Mouse (Mus musculus) heart, embryonic 11.5 days (tissue): ENCODE measurements around the gene Pcca. TPM values are rescaled to one million over a fixed set of nuclear protein-coding genes. Genes with fewer than 3 reads are reported as not detected.
"Not testable (repeated sequence)": the region's sequence is repeated elsewhere in the genome, so short reads cannot be mapped to it uniquely, and the experiment has no call there.

Experiments used
- ATAC-seq: fragments of 200-750 bp; cut with Nextera tagmentation; replicated peaks from 2 replicates; pipeline ENCODE4 v1.8.0; 2017; ENCODE audit warnings: moderate library complexity; ENCODE audit not compliant: insufficient number of reproducible peaks, low FRiP score, low TSS enrichment
- H3K27ac ChIP-seq: fragments of 300-500 bp; sonication (generic); 2 replicates; pipeline ENCODE4 v1.5.1; 2014; ENCODE audit warnings: mild to moderate bottlenecking, low read depth, low read length
- H3K27me3 ChIP-seq: fragments of 300-500 bp; sonication (generic); 2 replicates; pipeline ENCODE4 v1.6.1; 2014; ENCODE audit warnings: mild to moderate bottlenecking, low read length, mixed read lengths; ENCODE audit not compliant: control insufficient read depth, insufficient read depth
- H3K36me3 ChIP-seq: fragments of 300-500 bp; sonication (generic); 2 replicates; pipeline ENCODE4 v1.6.1; 2014; ENCODE audit warnings: mild to moderate bottlenecking, low read length, moderate library complexity, mixed read lengths; ENCODE audit not compliant: control insufficient read depth, insufficient read depth
- H3K4me1 ChIP-seq: fragments of 300-500 bp; sonication (generic); 2 replicates; pipeline ENCODE4 v1.6.1; 2014; ENCODE audit warnings: low read length; ENCODE audit not compliant: control insufficient read depth, insufficient read depth
- H3K4me2 ChIP-seq: fragments of 300-500 bp; sonication (generic); 2 replicates; pipeline ENCODE4 v1.6.1; 2014; ENCODE audit warnings: mild to moderate bottlenecking, moderate library complexity
- H3K4me3 ChIP-seq: fragments of 300-500 bp; sonication (generic); 2 replicates; pipeline ENCODE4 v1.5.1; 2014; ENCODE audit warnings: low read depth, low read length
- H3K9ac ChIP-seq: fragments of 300-500 bp; sonication (generic); 2 replicates; pipeline ENCODE4 v1.6.1; 2014; ENCODE audit warnings: mild to moderate bottlenecking, low read depth, low read length, moderate library complexity
- H3K9me3 ChIP-seq: fragments of 300-500 bp; sonication (generic); replicated peaks from 2 replicates; pipeline ENCODE4 v1.6.1; 2016; ENCODE audit warnings: low read length; ENCODE audit not compliant: control insufficient read depth
- WGBS: fragments of 180-500 bp; shearing (Covaris S2); extraction: QIAGEN DNeasy Blood & Tissue Kit; methylation state at CpG from one replicate; pipeline ENCODE4 v1.1.7; 2014; ENCODE audit not compliant: insufficient replicate concordance; 5-methylcytosine and 5-hydroxymethylcytosine counted together
- polyA plus RNA-seq: library from polyadenylated mRNA; unstranded; fragments of >200 nt; fragmentation: Nextera tagmentation; extraction: Ambion mirVana; gene quantifications from 2 replicates; pipeline ENCODE4 v1.2.1, GENCODE M21; 2014

Pcca gene
- polyA plus RNA-seq, 1 experiment from 2014 or later: 24.9 TPM

DNA sequence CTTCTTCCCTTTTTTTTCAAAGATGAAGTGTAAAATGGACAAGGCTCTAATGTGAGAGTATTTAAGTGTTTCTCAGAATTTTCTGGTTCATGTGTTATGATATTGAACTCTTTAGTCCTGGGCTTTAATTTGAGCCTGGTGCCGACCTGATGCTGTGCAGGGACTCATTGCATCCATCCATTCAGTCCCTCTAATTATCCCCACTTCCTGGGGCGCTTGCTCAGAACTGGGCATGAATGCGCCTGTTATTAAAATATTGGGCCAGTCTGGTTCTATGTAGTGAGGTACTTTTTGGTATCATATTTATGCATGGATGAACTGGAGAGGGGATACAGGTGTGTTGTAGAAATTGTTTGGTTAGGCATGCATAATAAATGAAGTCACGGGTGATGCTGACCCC is 47.9 kb downstream of the Pcca start:
- Histone ChIP-seq H3K27me3 (no peaks in the 10 kb centered on the region), H3K36me3 (0 out of 2 replicates have a peak, but pooled peaks cover 3% of the 10 kb centered on the region), H3K4me1 (peaks cover 3% of the 10 kb centered on the region; the same call in 1 of the 2 replicates), H3K9ac (no peak overlapping the region), H3K27ac (no peak overlapping the region), H3K9me3 (no peaks in the 10 kb centered on the region), H3K4me3 (no peak overlapping the region), H3K4me2 (no peak overlapping the region)
- ATAC-seq: no peak
- WGBS: 88% methylated on average over 4 of the region's 4 CpGs

DNA sequence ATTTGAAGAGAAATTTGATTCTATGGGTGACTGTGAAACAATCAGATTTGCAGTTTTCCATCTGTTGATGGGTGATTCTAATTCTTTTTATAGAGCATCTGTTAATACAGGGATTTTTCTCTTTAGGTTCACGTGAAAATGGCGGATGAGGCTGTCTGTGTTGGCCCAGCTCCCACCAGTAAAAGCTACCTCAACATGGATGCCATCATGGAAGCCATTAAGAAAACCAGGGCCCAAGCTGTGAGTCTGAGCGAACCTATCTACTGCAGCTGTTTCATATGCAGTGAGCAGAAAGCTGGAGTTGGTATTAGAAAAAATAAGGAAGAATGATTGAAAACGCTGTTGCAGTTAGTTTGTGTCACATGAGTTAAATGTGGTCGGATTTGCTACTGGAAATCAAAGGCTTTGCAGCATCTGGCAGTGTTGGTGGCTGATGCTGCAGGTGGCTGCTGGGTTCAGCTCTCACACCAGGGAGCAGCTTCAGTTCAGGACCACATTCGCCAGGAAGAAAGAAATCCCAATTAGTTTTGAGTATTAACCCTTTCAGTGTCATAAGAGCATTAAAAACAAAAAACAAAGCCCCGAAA is 48.5 kb downstream of the Pcca start:
- no peaks in the 10 kb centered on the region for H3K27me3 ChIP-seq
- no peak overlapping the region for H3K4me2 ChIP-seq
- 0 out of 2 replicates have a peak, but pooled peaks cover 2% of the 10 kb centered on the region for H3K36me3 ChIP-seq
- no peak overlapping the region for H3K27ac ChIP-seq
- H3K9ac ChIP-seq: no peak overlapping the region
- H3K9me3 ChIP-seq: no peaks in the 10 kb centered on the region
- H3K4me1 ChIP-seq: peaks cover 3% of the 10 kb centered on the region; the same call in 1 of the 2 replicates
- ATAC-seq: no peak
- H3K4me3 ChIP-seq: no peak overlapping the region
- WGBS: 73% methylated on average over 7 of the region's 7 CpGs

- 92% methylated on average over 2 of the region's 2 CpGs for WGBS
- ATAC-seq: not testable (repeated sequence)
Observed at GRCm38 (mm10) chr14:122584087-122584486, 50.0 kb downstream of the Pcca start.

DNA sequence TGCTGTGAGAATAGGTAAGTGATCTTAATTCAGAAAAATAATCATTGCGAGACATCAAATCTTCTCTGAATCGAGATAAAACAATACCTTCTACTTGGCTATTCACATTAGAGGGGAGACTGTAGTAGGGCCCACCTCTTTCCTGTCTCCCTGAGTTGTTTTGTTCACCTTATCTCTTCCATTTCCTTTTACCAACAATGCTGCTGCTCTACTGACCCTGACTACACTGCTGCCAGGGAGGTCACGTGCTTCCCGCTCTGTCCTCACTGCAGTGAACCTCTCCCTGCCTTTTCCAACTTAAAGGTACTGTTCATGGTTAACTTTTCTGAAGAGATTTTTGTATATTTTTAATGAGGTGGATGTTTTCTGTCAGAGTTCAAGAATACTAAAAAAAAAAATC is 52.8 kb downstream of the Pcca start:
- 54% methylated on average over 4 of the region's 4 CpGs for WGBS
- H3K27ac ChIP-seq: no peak overlapping the region; the same call in 1 of the 2 replicates
- ATAC-seq: peak; percentile 74; the same call in 1 of the 2 replicates

More at GRCm38 (mm10) chr14:122584087-122584486, 50.0 kb downstream of the Pcca start:
- not testable (repeated sequence) for H3K4me2 ChIP-seq, H3K4me1 ChIP-seq, H3K36me3 ChIP-seq, H3K9me3 ChIP-seq, H3K4me3 ChIP-seq, H3K27ac ChIP-seq, H3K27me3 ChIP-seq, H3K9ac ChIP-seq

GRCm38 (mm10) chr14:122597534-122597933 is 63.4 kb downstream of the Pcca start:
- no peak overlapping the region for H3K27ac ChIP-seq
- H3K27me3 ChIP-seq: no peaks in the 10 kb centered on the region
- H3K4me1 ChIP-seq: no peaks in the 10 kb centered on the region
- no peaks in the 10 kb centered on the region for H3K36me3 ChIP-seq
- H3K9ac ChIP-seq: no peak overlapping the region
- ATAC-seq: no peak
- H3K4me3 ChIP-seq: no peak overlapping the region
- no peak overlapping the region for H3K4me2 ChIP-seq
- WGBS: 74% methylated on average over 5 of the region's 5 CpGs
- no peaks in the 10 kb centered on the region for H3K9me3 ChIP-seq

More for the DNA sequence above, 52.8 kb downstream of the Pcca start:
- Histone ChIP-seq H3K4me3 (no peak overlapping the region), H3K4me2 (no peak overlapping the region), H3K9ac (no peak overlapping the region), H3K27me3 (no peaks in the 10 kb centered on the region), H3K36me3 (no peaks in the 10 kb centered on the region), H3K9me3 (no peaks in the 10 kb centered on the region), H3K4me1 (peaks cover 3% of the 10 kb centered on the region; the same call in 1 of the 2 replicates)

DNA sequence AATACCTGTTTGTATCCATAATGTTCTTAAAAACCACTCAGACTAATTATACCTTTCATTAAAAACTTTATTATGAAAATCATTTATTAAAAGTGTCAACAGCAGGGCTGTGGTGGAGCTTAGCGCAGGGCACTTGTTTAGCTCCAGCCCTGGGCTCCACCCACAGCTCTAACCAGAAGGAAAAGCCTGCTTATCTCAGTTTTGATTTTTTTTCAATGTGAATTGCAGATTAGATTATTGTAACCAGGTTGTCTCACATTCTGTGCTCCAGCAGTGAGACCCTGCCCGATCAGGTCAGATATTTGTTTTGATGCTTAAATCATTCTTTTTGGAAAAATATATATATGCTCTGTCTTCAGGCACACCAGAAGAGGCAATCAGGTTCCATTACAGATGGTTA is 64.7 kb downstream of the Pcca start:
- no peak overlapping the region for H3K4me3 ChIP-seq
- no peak overlapping the region for H3K9ac ChIP-seq
- WGBS: 77% methylated on average over 2 of the region's 2 CpGs
- ATAC-seq: no peak
- no peaks in the 10 kb centered on the region for H3K36me3 ChIP-seq
- H3K27me3 ChIP-seq: no peaks in the 10 kb centered on the region
- H3K4me2 ChIP-seq: no peak overlapping the region
- no peak overlapping the region for H3K27ac ChIP-seq
- no peaks in the 10 kb centered on the region for H3K9me3 ChIP-seq
- H3K4me1 ChIP-seq: no peaks in the 10 kb centered on the region

DNA sequence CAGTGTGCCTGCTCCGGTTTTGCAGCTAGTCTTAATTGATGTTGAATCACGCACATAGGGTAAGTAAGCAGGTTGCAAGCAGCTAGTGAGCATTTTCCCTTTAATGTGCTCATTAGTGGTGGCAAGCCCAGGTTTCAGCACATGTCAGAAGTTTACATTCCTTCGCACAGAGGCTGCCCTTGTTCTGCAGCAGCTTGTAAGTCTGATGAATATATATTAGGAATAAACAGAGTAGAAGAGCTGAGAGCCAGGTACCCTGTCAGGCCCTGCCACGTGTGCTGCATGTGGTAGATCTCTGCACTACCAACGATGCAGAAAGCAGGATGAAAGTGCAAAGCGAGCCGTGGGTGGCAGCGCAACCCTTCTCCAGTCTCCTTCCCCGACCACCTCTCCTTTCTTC is 65.7 kb downstream of the Pcca start:
- Histone ChIP-seq H3K27ac (no peak overlapping the region), H3K4me2 (no peak overlapping the region), H3K9ac (no peak overlapping the region), H3K9me3 (no peaks in the 10 kb centered on the region), H3K4me1 (no peaks in the 10 kb centered on the region), H3K27me3 (no peaks in the 10 kb centered on the region), H3K4me3 (no peak overlapping the region), H3K36me3 (no peaks in the 10 kb centered on the region)
- no peak for ATAC-seq
- 72% methylated on average over 9 of the region's 9 CpGs for WGBS

GRCm38 (mm10) chr14:122602701-122603100 is 68.6 kb downstream of the Pcca start:
- H3K4me3 ChIP-seq: no peak overlapping the region
- no peak for ATAC-seq
- H3K4me1 ChIP-seq: no peaks in the 10 kb centered on the region
- WGBS: 76% methylated on average over 2 of the region's 2 CpGs
- no peak overlapping the region for H3K4me2 ChIP-seq
- H3K36me3 ChIP-seq: no peaks in the 10 kb centered on the region
- no peak overlapping the region for H3K9ac ChIP-seq
- no peak overlapping the region for H3K27ac ChIP-seq
- no peaks in the 10 kb centered on the region for H3K27me3 ChIP-seq
- H3K9me3 ChIP-seq: no peaks in the 10 kb centered on the region

DNA sequence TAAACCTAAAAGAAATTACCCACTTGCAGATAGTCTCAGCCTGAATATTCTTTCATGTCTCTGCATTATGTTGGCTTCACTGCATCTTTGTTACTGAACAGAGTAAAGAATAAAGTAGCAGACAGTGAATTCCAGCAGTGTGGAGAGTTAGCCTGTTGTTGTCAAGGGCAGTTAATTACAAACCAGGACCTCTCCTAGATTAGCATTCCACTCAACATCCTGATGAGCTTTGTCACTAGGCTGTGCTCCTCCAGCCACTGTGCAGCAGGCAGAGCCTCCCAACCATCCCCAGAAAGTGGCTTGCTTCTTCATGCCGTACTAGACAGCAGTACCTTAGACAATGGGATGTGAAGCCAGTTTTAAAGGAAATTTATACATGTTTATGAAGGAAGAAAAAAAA is 72.4 kb downstream of the Pcca start:
- H3K9ac ChIP-seq: no peak overlapping the region
- H3K4me1 ChIP-seq: no peaks in the 10 kb centered on the region
- H3K27ac ChIP-seq: no peak overlapping the region
- no peaks in the 10 kb centered on the region for H3K27me3 ChIP-seq
- no peak overlapping the region for H3K4me2 ChIP-seq
- ATAC-seq: no peak
- no peaks in the 10 kb centered on the region for H3K9me3 ChIP-seq
- 80% methylated on average over 1 of the region's 1 CpGs for WGBS
- no peaks in the 10 kb centered on the region for H3K36me3 ChIP-seq
- no peak overlapping the region for H3K4me3 ChIP-seq
